Mouse (Mus musculus) lung, postnatal 10 days (tissue): ENCODE data around the gene Mcam.
A peak's percentile ranks its signal among the peaks of the same experiment; 100 is the strongest.

ENCODE experiments used
- DNase-seq: peaks from one replicate; pipeline ENCODE4 v3.0.0; 2021

The Mcam gene

DNA sequence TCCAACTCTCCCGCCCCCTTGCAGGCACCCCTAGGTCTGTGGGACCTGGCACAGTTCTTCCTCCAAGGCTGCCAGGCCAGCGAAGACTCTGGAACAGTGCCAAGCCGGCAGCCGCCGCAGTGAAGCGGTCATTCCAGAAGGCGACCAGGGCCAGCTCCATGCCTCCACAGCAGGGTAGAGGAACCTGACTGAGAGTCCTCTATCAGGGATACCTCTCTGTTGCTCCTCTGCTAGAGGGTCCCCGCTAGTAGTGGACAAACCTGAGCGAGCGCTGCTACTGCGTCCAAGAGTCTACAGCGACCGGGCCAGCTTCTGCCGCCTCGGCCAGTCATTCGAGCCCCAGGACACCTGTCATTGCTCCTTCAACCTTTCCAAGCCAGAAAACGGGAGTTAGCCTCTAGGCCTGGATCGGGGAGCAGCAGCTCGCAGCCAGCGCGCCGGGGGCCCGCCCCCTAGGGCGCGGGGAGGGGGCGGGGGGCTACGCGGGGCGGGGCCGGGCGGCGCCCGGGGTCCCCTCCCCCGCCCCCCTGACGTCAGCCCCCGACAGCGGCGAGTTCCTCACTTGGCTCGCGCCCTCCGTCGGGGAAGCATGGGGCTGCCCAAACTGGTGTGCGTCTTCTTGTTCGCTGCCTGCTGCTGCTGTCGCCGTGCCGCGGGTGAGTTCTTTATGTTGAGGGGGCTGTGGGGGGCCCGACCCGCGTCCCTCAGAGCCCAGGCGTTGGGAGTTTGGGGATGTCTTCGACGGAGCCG, at the start of gene Mcam:
Gene Mcam (plus strand): TSS at position 369 of the 750 bp plus-strand sequence.
- DNase-seq = peak; percentile 83

DNA sequence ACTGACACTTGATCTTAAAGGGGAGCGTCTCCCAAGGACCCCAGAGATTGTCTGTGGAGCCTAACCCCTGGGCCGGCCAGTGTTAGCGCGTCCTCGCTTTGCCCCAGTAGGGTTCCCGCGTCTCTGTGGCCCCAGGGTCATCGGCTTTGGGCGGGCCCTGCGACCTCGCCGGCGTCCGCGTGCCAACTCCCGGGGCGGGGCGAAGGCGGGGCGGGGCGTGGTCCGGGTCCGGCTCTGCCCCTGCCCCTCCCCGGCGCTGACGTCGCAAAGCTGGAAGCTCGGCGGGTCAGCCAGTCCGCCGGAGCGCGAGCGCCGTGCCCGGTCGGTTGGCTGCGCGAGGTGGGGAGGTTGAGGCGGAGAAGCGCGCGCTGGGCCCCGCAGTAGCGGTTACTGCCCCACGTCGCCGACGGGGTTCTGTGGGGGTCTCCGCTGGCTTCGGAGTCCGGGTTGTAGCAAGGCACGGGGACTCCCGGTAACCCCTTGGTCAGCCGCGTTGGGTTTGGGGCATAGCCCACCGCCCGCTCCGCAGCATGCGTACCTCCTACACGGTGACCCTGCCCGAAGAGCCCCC, 49.5 kb upstream of the Mcam start:
- DNase-seq = peak; percentile 94

DNA sequence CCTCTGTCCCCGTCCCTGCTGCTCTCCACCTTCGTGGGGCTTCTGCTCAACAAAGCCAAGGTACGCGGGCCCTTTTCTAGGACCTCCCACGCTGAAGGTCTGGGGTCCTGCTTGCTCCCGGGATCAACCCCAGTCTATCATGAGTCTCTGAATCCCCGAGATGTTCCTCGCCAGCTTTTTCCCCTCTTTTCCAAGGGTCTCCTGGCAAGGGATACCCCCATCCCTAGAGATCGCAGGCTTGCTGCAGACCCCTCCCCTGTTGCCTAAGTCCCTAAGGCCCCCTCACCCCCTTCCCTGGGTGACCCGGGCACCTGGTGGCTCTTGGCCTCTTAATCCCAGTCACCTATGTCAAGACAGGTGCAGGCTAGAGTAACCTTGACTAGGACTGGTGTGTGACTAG, 49.0 kb upstream of the Mcam start:
- no peak for DNase-seq

- DNase-seq = no peak
Measured at GRCm38 (mm10) chr9:44085741-44086665, 48.3 kb upstream of the Mcam start.

DNA sequence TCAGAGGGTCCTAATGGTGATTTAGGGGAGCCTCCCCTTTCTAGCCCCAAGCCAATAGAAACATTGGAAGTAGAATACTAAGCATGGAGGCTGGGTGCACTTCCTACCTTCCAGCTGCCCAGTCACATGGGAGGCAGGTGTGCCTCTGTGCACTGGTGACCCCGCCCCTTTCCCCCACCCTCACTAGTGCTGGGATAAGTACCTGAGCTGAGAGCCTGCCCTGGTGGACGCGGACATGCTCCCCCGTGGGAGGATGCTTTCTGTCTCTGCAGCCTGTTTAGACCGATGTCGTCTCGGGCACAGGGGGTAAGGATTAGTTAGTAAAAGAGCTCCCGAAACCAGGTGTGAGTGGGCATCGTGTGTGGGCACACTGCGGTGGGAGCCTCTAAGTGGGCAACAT, 47.3 kb upstream of the Mcam start:
- DNase-seq = no peak

DNA sequence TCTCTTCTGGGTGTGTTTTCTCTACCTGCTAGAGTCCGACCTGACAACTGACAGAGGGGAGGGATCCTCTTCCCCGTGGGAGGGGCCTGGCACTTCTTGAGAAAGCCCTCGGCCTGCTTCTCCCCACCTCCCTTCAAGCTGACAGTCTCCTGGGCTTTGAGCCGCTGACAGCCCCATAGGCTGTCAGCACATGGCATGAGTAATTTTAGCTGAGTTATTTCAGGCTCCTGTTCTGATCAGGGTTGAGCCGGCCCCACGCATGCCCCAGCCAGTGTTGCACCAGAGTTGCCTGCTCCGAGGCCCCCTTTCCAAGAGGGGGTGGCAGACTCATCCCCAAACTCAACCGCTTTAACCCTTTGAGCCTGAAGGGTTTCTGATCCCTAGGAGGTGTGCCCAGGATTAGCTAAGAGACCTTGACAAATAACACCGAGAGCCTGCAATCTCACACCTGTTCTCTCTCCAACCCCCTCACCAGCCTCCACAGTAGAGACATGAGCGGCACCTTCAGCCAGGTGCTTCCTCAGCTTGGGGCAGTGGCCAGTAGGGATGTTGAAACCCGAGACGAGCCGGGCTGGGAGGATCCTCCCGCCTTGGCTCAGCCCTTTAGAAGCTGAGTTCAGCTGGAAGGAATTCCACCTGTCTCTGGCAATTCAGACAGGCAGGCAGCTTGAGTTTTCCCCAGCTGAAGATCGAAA, 46.4 kb upstream of the Mcam start:
- DNase-seq = no peak

GRCm38 (mm10) chr9:44088877-44089608, 45.2 kb upstream of the Mcam start:
- no peak for DNase-seq

GRCm38 (mm10) chr9:44093612-44094503, 40.4 kb upstream of the Mcam start:
- DNase-seq = peak; percentile 85

GRCm38 (mm10) chr9:44094737-44095136, 39.5 kb upstream of the Mcam start:
- DNase-seq = no peak

DNA sequence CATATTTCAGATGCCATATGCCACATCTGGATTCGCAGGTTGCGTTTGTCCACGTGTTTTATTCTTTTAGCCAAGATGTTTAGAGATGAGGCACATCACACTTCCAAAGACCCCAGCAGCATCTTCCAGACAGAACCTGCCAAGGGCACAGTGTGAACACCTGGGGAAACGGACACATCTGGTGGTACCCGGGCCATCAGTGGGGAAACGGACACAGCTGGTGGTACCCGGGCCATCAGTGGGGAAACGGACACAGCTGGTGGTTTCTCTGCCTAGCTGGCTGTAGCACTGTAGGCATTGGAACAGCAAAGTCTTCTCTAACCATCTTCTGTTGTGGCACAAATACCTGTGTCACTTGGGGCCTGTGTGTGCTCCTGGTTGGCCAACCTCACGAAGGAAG, 38.5 kb upstream of the Mcam start:
- no peak for DNase-seq

DNA sequence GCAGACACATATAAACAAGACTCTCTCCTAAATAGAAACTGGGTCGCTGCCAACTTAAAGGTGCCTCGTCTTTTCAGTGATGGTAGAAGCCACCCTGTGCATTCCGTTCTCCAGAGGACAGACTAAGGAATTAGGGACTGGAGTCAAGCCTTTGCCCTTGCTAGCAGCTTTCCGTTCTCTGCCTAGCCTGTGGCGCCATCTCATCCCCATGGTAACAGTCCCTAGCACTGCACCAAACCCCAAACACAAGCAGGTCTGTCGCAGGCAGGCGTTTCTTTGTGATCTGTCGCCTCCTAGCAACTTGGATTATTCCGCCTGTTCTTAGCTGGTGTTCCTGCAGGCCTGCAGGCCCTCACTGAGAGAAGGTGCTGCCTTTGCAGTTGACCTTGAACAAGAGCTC, 37.7 kb upstream of the Mcam start:
- no peak for DNase-seq

DNA sequence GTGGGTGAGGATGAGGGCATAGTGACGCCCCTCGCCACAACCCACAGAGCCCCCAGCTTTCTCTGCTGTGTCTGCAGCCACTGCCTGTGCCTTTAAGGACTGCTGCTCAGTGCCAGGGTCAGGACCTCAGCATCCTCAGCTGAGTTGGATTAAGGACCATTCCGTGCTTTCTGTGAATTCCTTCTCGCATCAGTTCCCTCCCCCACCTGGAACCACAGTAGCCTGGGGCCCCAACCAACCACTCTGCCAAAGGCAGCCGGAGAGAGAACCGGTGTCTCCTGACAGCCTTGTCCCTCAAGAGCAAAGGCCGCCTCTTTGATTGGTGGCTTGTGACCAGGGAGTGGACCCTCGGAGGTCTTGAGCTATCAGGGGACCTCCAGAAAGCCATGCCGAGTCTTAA, 32.8 kb upstream of the Mcam start, which contains the start of gene Mfrp:
Gene Mfrp (plus strand): TSS at position 240 of the 400 bp plus-strand sequence.
- DNase-seq = no peak

DNA sequence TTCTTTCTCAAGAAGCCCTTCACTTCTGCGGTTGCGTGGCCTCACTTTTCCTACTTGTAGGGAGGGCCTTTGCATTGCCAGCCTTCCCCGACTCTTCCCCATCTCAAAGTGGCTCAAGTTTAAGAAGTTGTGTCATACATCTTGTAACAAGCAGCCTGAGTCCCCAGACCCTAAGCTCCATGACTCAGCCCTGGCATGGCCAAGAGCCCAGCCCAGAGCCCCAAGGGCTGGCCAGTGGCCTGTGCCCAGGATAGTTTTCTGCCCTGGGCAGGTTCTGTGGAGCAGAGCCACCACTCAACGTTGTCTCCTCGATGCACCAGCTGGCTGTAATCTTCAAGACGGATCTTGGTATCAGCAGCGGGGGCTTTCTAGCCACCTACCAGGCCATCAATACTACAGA, 29.4 kb upstream of the Mcam start:
- DNase-seq = no peak

- DNase-seq = no peak
Measured at GRCm38 (mm10) chr9:44105781-44106180, 28.5 kb upstream of the Mcam start.

- no peak for DNase-seq
Measured at GRCm38 (mm10) chr9:44106182-44106581, 28.1 kb upstream of the Mcam start.

GRCm38 (mm10) chr9:44106596-44106995, 27.7 kb upstream of the Mcam start:
- no peak for DNase-seq

GRCm38 (mm10) chr9:44107110-44107509, 27.2 kb upstream of the Mcam start, which contains the start of gene C1qtnf5:
C1qtnf5 (plus strand) TSS chr9:44107245.
- DNase-seq = peak; percentile 97

DNA sequence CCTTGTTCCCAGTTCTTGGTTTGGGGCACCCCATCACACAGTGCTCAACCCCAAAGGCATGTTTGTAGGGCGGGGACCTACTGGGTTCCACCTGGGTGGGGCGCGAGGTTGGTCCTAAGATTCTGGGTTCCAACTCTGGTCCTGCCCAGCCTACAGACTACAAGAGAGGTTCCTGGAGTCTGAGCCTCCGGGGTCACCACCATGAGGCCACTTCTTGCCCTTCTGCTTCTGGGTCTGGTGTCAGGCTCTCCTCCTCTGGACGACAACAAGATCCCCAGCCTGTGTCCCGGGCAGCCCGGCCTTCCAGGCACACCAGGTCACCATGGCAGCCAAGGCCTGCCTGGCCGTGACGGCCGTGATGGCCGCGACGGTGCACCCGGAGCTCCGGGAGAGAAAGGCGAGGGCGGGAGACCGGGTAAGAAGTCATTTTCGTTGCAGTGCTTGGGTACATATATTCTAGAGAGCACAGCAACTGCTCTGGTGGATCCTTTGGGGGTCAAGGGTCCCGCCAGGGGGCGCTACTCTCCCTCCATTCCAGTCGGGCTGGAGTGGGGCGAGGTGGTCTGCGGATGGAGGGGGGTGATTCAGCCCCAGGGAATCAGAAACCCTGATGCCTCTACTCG, 26.6 kb upstream of the Mcam start:
- DNase-seq = peak; percentile 76

GRCm38 (mm10) chr9:44108269-44109055, 25.8 kb upstream of the Mcam start:
- DNase-seq = no peak
